Mouse (Mus musculus): ENCODE measurements around the gene Rtp1.

Gene Rtp1

GRCm38 (mm10) chr16:23428647-23429319, at the start of gene Rtp1:
Gene Rtp1, plus strand, starts transcription at chr16:23429133.
- DNase-seq: no peak

DNA sequence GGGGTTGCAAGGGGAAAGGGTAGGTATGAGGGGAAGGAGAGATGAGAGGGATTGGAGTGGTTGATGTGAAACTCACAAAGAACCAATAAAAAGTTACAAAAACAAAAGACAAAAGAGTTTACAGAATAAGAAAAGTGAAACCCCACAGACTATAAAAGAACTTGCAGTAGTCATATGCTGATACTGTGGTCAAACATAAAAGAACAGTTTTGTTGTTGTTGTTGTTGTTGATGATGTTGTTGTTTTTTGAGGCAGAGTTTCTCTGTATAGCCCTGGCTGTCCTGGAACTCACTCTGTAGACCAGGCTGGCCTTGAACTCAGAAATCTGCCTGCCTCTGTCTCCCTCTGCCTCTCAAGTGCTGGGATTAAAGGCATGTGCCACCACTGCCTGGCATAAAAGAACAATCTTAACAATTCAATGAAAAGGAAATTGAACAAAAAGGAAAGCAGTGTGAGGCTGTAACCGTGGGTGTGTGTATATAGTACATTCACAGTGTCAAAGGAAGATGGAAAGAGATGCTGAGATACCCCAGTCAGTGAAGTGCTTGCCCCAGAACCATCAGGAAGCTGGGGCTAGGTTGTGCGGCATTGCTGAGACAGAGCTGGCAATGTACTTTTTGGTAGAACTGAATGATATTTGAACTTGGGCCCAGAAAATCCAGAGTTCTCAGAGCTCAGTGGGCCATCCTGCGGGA, 49.2 kb upstream of the Rtp1 start:
- no peak for DNase-seq

DNA sequence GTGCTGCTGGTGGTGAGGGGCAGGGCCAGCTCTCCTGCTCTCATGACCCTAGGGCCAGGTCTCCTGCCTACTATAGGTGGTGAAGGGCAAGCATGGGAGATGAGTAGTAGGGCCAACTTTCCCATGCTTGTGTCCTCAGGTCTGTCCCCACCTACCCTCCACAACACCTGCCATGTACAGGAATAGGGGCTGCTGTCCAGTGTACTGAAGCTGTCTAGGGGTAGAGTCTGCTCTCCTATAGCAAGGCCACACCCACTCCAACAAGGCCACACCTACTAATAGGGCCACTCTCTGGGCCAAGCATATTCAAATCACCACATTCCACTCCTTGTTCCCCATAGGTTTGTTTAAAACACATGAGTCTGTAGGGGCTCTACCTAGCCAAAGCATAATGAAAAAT, 44.6 kb upstream of the Rtp1 start:
- DNase-seq: no peak

DNA sequence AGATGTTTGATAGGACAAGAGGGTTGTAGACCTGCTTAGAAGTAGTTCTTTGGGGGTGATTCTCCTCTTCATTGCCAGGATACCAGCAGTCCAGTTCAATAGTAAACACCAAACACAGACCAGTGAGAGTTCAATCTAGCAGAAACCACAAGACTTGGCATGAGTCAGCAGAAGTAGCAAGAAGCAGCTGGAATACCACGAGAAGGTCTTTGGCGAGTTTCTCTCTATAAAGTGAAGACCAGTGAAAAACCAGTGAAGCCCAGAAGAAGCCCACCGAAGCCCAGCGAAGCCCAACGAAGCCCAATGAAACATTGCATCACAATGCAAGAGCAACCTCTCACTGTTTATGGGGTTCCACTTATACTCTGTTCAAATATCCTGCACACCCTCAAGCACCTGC, 31.0 kb upstream of the Rtp1 start:
- no peak for DNase-seq

GRCm38 (mm10) chr16:23401463-23401862, 27.5 kb upstream of the Rtp1 start:
- no peak for DNase-seq

DNA sequence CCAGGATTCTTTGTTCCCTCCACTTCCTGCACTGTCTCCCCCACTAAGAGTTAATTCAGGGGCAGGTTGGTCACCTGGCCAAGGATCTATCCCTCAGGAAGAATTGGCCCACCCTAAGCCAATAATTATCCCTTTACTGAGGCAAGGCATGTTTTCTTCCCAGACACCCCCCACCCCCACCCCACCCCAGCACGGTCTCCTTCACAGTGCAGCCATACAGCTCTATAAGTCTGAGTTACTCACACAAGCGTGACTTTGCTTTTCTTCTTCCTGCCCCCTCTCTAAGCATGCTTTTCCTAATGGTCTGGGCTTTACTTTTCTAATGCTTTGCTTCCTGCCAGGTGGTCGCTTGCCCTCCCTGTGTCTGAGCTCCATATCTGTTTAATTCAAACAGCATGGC, 27.0 kb upstream of the Rtp1 start:
- DNase-seq: no peak

DNA sequence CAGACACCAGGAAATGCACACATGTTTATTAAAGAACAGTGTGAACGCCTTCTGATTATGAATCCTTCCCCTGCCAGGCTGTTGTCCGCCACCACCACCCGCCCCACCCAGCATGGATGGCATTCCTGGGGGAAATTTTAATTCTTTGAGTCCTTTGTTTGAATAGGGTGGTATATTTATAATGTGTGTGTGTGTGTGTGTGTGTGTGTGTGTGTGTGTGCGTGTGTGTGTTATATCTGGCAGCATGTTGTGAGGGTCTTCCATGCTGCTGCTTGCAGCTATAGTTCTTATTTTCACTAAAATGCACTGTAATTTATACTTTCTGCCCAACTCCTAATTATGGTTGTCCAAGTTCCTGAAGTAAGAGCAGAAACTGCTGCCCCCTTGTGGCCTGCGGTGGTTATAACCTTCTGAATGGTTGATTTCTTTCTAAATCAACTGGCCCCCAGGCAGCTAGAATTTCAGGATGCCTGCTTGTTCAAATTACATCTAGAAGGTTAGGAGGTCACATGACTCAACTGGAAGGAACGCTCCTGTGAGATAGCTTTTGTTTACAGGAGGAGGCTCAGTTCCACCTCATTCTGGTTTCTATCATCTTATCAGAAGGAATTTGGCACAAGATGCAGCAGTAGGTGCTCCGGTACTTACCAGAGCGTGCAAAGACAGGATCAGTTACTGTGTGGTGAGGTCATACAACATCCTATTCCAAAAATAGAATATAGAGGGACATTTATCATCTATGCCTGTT, 25.8 kb upstream of the Rtp1 start:
- DNase-seq: peak; percentile 48 to 59

GRCm38 (mm10) chr16:23412930-23413329, 16.0 kb upstream of the Rtp1 start:
- DNase-seq: no peak

- no peak for DNase-seq
Measured at GRCm38 (mm10) chr16:23416261-23416656, 12.7 kb upstream of the Rtp1 start.

GRCm38 (mm10) chr16:23416657-23417293, 12.2 kb upstream of the Rtp1 start:
- no peak for DNase-seq

DNA sequence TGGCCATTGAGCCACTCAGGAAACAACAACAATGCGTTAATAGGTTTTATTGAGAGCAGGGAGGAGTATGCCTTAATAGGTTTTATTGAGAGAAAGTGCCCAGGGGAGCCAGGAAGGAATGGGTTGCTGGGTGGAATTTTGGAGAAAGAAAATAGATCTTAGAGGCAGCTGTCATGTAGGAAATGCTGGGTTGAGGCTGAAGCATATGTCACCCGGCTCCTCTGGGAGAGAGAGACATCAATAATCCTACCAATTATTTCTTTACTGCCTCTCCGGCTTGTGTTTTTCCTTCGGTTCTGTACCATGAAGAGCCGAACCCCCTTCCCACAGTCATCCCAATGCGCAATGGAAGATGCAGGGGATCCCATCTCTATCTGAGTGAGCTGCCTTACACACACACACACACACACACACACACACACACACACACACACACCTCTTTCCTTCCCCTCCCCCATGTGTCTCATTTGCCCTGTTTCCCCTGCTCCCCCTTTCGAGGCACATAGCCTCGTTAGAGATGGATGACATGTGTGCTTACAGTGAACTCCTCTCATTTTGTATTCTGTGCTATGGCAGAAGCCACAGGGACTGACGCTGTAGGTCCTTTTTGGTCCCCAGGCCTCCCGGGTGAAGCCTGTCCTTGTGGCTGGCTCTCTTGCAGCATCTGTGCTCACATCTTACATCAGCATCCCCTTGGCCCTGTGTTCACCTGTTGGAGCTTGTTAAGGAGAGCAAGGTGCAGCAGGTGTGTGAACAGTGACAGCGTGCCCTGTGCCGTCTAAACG, 11.3 kb upstream of the Rtp1 start:
- no peak for DNase-seq

DNA sequence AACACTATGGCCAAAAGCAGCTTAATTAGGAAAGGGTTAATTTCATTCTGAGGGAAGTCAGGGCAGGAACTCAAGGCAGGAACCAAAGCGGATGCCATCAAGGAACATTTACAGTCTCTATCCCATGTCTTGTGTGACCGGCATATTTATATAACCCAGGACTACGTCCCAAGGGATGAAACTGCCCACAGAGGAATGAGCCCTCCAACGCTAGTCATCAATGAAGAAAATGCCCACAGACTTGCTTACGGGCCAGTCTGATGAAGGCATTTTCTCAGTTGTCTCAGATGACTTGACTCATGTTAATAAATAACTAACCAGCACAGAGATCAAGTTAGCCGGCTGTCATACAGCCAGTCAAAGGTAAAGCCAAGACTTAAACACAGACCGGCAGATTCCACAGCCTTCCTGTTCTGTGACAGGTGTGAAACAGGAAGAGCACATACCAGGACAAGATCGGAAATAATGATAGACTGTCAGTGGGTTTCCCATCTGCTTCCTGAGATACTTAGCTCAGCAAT, 9.3 kb upstream of the Rtp1 start:
- DNase-seq: no peak

DNA sequence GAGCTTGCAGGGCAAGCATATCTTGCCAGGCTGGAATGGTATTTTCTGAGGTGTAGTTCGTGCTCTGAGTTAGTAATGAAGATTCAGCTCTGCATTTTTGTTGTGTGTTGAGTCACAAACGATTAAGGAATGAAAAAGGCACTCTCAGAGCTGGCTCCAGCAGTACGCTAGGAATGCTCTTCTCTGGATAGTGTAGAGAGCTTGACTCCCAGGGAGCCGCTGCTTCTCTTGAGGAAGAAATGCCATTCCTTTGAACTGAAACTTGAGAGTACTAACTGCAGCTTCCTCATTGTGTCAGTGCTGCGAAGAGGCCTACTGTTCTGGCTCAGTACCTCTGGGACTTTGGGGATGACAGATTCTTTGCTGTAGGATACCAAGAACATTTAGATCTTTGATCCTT, 5.1 kb upstream of the Rtp1 start:
- DNase-seq: no peak

DNA sequence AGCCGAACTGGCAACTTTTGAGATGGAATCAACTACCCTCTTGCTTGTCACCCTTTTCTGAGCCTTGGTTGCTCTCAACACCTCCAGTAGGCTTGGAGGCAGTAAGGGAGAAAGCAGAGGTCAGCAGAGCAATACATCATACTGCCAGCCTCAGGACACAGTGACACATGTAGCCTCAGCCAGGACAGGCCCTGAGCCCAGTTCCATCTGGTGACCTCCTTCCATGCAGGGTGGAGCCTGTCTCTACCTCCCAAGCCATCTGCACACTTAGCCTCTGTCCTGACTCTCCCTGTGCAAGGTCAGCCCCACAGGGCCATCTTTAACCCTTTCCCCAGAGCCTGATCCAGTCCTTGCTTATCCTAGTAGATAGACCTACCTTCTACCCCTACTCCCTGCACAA, 1.2 kb upstream of the Rtp1 start:
- no peak for DNase-seq

GRCm38 (mm10) chr16:23429991-23430390, 1.1 kb downstream of the Rtp1 start:
- DNase-seq: no peak

DNA sequence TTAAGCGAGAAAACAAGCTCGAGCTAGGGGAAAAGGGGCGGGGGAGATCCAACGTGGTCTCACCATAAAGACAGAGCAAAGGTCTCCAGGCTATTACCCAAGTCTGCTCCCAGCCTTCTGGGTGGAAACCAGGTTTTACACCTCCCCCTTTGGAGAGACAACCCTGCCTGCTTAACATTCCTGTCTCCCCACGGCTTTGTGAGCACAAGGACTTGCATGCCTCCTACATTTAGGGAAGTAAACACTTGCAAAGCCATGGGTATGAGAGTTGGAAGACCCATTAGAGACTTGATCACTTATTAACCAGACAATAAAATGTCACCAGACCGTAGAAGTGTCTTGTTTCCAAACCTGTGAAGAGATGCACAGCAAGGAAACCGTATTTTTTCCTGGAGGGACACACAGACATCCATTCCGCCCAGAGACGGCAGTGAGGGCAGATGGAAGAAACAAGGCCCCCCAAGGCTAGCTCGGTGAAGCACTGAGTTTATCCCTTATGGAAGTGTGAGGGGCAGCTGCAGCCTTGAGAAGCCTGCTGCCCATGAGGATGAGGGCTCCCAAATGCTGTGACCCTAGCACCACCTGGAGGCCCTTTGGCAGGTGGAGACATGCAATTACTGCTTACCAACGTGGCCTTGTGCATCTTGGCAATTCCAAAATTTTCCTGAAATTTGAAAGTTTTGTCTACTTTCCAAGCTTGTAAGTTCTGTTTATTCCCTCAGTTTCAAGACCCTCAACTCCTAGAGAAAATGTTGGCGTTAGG, 8.7 kb downstream of the Rtp1 start:
- no peak for DNase-seq

DNA sequence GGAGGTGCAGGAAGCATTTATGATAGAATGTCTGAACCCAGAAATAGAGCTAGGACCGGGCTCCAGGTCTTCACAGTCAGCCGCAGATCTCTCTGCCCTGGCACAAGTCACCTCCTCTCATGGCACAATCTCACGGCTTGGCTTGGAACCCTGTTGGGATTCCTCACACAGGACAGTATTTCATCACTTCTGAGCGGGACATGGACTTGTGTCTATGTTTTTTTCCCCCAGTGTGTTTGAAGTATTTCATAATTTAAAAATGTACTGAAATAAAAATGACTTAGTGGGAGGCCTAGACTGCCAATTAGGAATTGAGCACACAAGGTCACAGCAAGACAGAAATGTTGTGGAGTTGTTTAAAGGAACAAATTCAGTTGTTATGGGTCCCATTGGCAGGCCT, 15.3 kb downstream of the Rtp1 start:
- DNase-seq: no peak

DNA sequence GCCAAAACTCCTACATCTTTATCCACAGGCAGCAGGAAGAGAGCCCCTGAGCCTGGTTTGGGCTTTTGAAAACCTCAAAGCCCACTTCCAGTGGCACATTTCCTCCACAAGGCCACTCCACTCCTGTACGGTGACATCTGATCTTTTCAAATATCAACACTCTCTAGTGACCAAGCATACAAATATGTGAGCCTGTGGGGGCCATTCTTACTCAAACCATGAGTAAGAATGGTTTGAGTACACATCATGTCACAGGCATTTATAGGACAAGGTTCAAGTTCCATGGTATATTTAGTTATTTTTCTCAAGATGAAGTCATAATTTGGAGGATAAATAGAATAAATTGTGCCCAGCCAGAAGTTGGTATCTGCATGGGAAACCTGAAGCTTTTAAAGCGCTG, 21.0 kb downstream of the Rtp1 start:
- DNase-seq: no peak

DNA sequence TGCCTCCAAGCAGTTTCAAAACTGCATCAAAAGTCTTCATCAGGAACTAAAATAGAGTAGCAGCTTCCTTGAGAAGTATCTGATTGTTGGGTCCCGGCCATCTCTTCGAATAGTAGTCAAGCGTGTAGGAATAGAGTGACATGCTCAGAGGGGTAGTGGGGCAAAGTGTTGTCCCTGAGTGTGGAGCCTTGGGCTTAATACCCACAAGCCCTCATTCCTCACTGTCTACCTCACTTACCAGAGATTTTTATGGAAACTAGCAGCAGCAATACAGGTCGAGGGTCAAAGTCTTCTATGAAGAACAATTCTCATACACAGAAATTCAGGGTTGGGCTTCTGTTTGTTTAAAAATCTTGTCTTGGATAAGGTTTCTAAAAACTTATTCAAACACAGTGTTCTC, 21.9 kb downstream of the Rtp1 start:
- DNase-seq: no peak

DNA sequence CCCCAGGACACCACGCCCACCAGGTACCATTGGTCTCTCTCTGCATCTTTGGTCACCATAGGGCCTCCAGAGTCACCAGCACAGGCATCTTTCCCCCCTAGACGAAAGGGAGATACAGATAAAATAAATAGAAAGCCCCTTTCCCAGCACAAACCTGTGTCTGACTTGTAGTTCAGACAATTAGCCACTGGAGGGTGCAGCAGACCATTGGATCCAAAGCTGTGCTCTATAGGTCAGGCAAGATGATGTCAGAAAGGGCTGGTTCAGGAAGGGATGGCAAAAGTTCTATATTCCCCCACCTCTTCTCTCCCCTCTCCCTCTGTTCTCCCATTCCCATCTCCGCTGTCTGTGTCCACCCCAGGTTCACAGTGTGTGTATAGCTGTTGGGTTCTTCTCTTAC, 23.5 kb downstream of the Rtp1 start:
- DNase-seq: peak in 1 of 2 experiments; percentile 12

DNA sequence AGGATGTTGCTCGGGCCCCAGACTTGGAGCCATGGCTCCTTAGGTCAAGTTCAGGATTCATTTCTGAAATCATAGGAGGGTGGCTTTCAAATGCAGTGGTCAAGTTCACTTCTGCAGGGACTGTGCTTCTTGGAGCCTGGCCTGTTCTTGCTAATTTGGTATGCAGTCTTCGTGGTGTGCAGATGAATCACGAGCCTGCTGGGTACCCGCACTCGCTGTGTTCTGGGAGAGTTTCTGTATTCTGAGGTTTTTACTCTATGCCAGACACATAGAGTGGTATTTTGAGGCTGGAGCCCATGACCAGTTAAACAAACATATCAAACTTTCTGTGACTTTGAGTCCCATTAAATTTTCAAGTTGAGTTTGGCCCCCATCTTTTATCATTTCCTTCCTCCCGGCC, 25.4 kb downstream of the Rtp1 start:
- DNase-seq: no peak

DNA sequence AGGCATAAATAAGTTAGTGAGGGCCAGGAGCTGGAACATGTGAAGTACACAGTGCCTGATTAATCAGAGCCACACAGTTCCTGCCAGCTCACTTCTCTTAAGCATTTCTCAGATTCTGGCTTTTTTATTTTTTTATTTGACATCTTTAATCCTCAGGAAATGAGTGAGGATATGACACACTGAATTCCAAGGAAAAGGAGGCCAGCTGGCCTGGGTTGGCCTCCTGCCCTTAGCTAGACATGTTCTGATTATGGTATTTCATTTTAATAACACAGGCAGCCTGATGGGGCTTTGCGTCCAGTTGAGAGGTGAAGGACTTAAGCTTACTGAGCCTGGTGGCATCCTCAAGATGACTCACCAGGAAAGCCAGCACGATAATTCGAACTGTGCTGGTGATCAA, 27.6 kb downstream of the Rtp1 start:
- DNase-seq: no peak

All from thymus, adult 18-20 months (tissue).